Mouse (Mus musculus): ENCODE measurements around the gene Gm10382. TPM values are rescaled to one million over a fixed set of nuclear protein-coding genes. Genes with fewer than 3 reads are reported as not detected.
A peak's percentile ranks its signal among the peaks of the same experiment; 100 is the strongest.

Gene Gm10382
- polyA plus RNA-seq, 1 experiment: not detected

DNA sequence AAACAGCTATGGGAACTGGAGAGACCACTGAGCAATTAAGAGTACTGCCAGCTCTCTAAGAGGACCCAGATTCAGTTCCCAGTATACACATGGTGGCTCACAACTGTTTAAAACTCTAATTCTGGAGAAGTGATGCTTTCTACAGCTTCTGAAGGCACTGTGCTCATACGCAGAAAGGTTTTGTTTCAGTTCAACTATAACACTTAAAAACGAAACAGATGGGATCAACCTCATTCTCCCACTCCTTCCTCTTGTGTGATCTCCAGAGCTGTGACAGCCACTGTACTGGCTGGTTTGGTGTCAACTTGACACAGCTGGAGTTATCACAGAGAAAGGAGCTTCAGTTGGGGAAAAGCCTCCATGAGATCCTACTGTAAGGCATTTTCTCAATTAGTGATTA, 13.3 kb upstream of the Gm10382 start:
- H3K27ac ChIP-seq (ENCODE audit: insufficient read depth, low read length): no peak overlapping the region
- H3K36me3 ChIP-seq (ENCODE audit: control insufficient read depth, insufficient read depth, low read length, poor library complexity, severe bottlenecking): no peaks in the 10 kb centered on the region
- H3K4me3 ChIP-seq (ENCODE audit: low read depth, low read length): no peak overlapping the region
- H3K27me3 ChIP-seq (ENCODE audit: control insufficient read depth, insufficient read depth, low read length, poor library complexity, severe bottlenecking): no peaks in the 10 kb centered on the region
- peaks cover 3% of the 10 kb centered on the region; the same call in 1 of the 2 replicates for H3K9me3 ChIP-seq (replicated peaks; ENCODE audit: control insufficient read depth, insufficient read depth, low read length, poor library complexity, severe bottlenecking)
- TF ChIP-seq EP300 (IDR thresholded peaks at IDR 0.05; ENCODE audit: insufficient read depth, low read depth, low read length): no peak
- TF ChIP-seq POLR2A (IDR thresholded peaks at IDR 0.05; ENCODE audit: insufficient read depth, low read length): no peak
- no peak for TF ChIP-seq CTCF (IDR thresholded peaks at IDR 0.05; ENCODE audit: low read depth, low read length)
- H3K9ac ChIP-seq (ENCODE audit: low read depth, poor library complexity, severe bottlenecking): no peak overlapping the region
- no peaks in the 10 kb centered on the region for H3K4me1 ChIP-seq (ENCODE audit: control insufficient read depth, insufficient read depth, low read length)

DNA sequence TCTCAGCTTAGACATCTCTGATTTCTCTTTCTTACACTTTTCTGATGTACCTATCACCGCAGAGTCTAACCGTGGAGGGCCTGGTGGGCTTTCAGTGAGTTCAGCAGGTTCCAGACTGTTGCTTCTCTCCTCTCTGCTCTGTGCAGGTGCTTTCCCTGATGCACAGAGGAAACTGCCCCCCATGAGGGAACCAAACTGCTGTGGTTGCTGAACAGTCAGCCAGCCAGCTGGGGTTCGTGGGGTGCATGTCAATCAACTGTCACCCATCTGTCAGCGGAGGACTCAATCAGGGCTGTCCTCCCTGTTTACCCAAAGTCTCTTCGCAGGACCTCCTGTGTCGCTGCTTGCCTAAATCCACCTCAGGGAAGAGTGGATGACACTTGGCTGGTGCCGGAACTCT, 11.9 kb upstream of the Gm10382 start:
- no peak overlapping the region for H3K9ac ChIP-seq (ENCODE audit: low read depth, poor library complexity, severe bottlenecking)
- TF ChIP-seq POLR2A (IDR thresholded peaks at IDR 0.05; ENCODE audit: insufficient read depth, low read length) (no peak), CTCF (IDR thresholded peaks at IDR 0.05; ENCODE audit: low read depth, low read length) (no peak), EP300 (IDR thresholded peaks at IDR 0.05; ENCODE audit: insufficient read depth, low read depth, low read length) (no peak)
- H3K36me3 ChIP-seq (ENCODE audit: control insufficient read depth, insufficient read depth, low read length, poor library complexity, severe bottlenecking): no peaks in the 10 kb centered on the region

DNA sequence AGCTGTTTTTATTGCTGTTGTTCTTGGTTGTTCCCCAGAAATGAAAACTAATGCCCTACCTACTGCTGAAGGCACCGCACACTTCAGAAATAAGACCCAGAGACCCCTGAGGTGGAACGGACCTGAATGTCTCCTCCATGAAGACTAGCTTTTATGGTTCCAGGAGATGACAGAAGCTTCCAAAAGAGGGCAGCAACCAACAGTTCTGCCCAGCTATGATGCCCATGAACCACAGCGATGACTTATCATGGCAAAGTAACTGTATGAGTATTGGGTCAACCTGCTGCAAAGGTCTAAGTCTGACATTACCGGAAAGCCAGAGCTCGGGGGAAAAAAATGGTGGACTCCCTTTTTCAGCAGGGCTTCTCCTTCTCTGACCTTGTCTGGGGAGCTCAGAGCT, 10.2 kb upstream of the Gm10382 start:
- H3K27ac ChIP-seq (ENCODE audit: insufficient read depth, low read length): no peak overlapping the region
- H3K9ac ChIP-seq (ENCODE audit: low read depth, poor library complexity, severe bottlenecking): no peak overlapping the region
- no peak for TF ChIP-seq POLR2A (IDR thresholded peaks at IDR 0.05; ENCODE audit: insufficient read depth, low read length)
- no peak overlapping the region for H3K4me3 ChIP-seq (ENCODE audit: low read depth, low read length)
- peaks cover under 1% of the 10 kb centered on the region; the same call in 1 of the 2 replicates for H3K9me3 ChIP-seq (replicated peaks; ENCODE audit: control insufficient read depth, insufficient read depth, low read length, poor library complexity, severe bottlenecking)
- H3K36me3 ChIP-seq (ENCODE audit: control insufficient read depth, insufficient read depth, low read length, poor library complexity, severe bottlenecking): no peaks in the 10 kb centered on the region
- H3K4me1 ChIP-seq (ENCODE audit: control insufficient read depth, insufficient read depth, low read length): no peaks in the 10 kb centered on the region
- H3K27me3 ChIP-seq (ENCODE audit: control insufficient read depth, insufficient read depth, low read length, poor library complexity, severe bottlenecking): no peaks in the 10 kb centered on the region

More for the DNA sequence above, 11.9 kb upstream of the Gm10382 start:
- Histone ChIP-seq H3K27ac (ENCODE audit: insufficient read depth, low read length) (no peak overlapping the region), H3K4me1 (ENCODE audit: control insufficient read depth, insufficient read depth, low read length) (no peaks in the 10 kb centered on the region), H3K9me3 (replicated peaks; ENCODE audit: control insufficient read depth, insufficient read depth, low read length, poor library complexity, severe bottlenecking) (peaks cover 3% of the 10 kb centered on the region; the same call in 1 of the 2 replicates), H3K27me3 (ENCODE audit: control insufficient read depth, insufficient read depth, low read length, poor library complexity, severe bottlenecking) (no peaks in the 10 kb centered on the region), H3K4me3 (ENCODE audit: low read depth, low read length) (no peak overlapping the region)

DNA sequence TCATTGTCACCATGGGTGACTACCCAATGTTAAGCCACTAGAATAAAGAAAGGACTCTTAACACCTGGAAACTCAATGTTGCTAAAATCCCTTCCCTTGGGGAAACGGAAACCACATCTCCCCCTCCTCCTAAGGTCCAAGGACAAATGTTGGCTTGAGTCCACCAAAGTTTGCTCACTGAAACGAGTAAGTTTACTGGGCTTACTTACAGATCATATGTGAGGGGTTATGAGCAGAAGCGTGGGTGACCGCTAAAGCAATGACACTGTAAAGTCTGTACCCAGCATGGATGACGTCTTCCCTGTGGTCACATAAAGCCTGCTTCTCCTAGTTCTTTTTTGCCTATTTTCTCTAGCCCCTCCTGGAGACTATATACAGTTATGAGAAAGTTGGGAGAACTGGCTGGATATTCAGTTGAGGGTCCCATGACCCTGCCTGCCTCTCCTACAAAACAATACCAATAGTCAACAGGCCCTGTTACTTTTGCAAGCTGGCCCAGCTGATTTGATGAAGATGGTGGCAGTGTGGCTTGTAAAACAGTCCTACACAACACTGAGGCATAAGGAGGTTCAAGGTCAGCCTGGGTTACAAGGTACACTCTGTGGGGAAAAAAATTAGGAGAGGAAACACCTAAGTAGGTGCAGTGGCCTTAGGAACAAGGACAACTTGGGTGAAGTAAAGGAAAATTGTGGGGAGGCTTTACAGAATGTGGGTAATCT, 7.0 kb upstream of the Gm10382 start:
- Histone ChIP-seq H3K36me3 (ENCODE audit: control insufficient read depth, insufficient read depth, low read length, poor library complexity, severe bottlenecking) (peaks cover 13% of the 10 kb centered on the region), H3K9me3 (replicated peaks; ENCODE audit: control insufficient read depth, insufficient read depth, low read length, poor library complexity, severe bottlenecking) (no peaks in the 10 kb centered on the region), H3K27ac (ENCODE audit: insufficient read depth, low read length) (no peak overlapping the region), H3K9ac (ENCODE audit: low read depth, poor library complexity, severe bottlenecking) (no peak overlapping the region), H3K4me1 (ENCODE audit: control insufficient read depth, insufficient read depth, low read length) (no peaks in the 10 kb centered on the region), H3K27me3 (ENCODE audit: control insufficient read depth, insufficient read depth, low read length, poor library complexity, severe bottlenecking) (no peaks in the 10 kb centered on the region), H3K4me3 (ENCODE audit: low read depth, low read length) (no peak overlapping the region)
- TF ChIP-seq POLR2A (IDR thresholded peaks at IDR 0.05; ENCODE audit: insufficient read depth, low read length) (no peak), EP300 (IDR thresholded peaks at IDR 0.05; ENCODE audit: insufficient read depth, low read depth, low read length) (no peak), CTCF (IDR thresholded peaks at IDR 0.05; ENCODE audit: low read depth, low read length) (no peak)

DNA sequence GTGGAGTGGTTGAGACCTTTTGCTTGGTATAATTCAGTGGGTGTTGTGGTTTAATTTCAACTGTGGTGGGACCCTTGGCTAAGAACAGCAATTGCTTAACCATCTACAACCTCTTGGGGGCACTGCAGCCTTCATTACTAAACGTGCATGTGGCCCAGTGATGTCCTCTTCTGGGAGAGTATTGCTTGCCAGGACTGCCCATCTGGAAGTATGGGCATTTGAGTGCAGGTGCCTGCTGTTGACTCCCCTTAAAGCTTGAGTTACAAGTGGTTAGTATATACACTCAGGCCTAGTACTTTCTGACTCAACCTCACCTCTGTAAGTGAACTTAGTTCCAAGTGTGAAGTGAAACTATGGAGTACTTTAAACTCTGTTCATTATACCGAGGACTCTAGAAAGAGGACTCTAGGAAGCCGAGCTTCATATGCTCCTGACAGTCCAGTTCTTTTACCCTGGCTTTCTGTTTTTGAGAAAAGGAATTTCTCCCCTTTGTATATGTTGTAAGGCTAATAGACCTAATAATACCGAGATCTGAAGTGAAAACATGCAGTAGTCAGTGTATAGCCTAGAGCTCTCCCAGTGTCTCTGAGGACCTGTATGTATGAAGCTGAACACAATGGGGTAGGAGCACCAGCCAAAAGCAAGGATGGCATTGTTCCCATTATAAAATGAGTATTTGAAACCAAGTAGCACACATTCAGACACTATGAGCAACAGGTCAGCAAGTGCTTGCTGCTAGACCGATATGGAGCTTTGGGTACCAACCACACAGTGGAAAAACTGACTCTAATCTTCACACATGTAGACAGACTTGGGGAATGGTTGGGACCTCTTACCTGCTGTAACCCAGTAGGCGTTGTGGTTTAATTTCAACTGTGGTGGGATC, 6.2 kb upstream of the Gm10382 start:
- H3K9ac ChIP-seq (ENCODE audit: low read depth, poor library complexity, severe bottlenecking): no peak overlapping the region
- H3K27ac ChIP-seq (ENCODE audit: insufficient read depth, low read length): peak overlapping the region; percentile 59; the same call in 1 of the 2 replicates
- H3K27me3 ChIP-seq (ENCODE audit: control insufficient read depth, insufficient read depth, low read length, poor library complexity, severe bottlenecking): no peaks in the 10 kb centered on the region
- H3K4me3 ChIP-seq (ENCODE audit: low read depth, low read length): no peak overlapping the region
- H3K4me1 ChIP-seq (ENCODE audit: control insufficient read depth, insufficient read depth, low read length): no peaks in the 10 kb centered on the region
- H3K36me3 ChIP-seq (ENCODE audit: control insufficient read depth, insufficient read depth, low read length, poor library complexity, severe bottlenecking): peaks cover 13% of the 10 kb centered on the region
- no peaks in the 10 kb centered on the region for H3K9me3 ChIP-seq (replicated peaks; ENCODE audit: control insufficient read depth, insufficient read depth, low read length, poor library complexity, severe bottlenecking)
- TF ChIP-seq EP300 (IDR thresholded peaks at IDR 0.05; ENCODE audit: insufficient read depth, low read depth, low read length) (no peak), POLR2A (IDR thresholded peaks at IDR 0.05; ENCODE audit: insufficient read depth, low read length) (no peak), CTCF (IDR thresholded peaks at IDR 0.05; ENCODE audit: low read depth, low read length) (peak; percentile 62)
